Mouse (Mus musculus) MEL (cell line): ENCODE data around the gene Myog. TPM values are rescaled to one million over a fixed set of nuclear protein-coding genes. Genes with fewer than 3 reads are reported as not detected.

ENCODE experiments used
- DNase-seq: peaks from one replicate; pipeline ENCODE4 v3.0.0; 2011; ENCODE audit warnings: low read depth, low spot score
- H3K27ac ChIP-seq: 2 replicates; pipeline ENCODE4 v1.5.1; 2012; ENCODE audit warnings: low read depth, mild to moderate bottlenecking, control low read depth, low read length, moderate library complexity; ENCODE audit not compliant: control insufficient read depth
- H3K27me3 ChIP-seq, 2 experiments: fragments of 150-350 bp in 1 of 2; sonication (generic) in 1 of 2; 2 replicates each; pipeline ENCODE4 v1.6.1; 2012; ENCODE audit warnings: low read length in 2 of 2, mild to moderate bottlenecking in 2 of 2, improper control_type of control experiment in 1 of 2, moderate library complexity in 1 of 2; ENCODE audit not compliant: insufficient read depth in 2 of 2, control insufficient read depth in 1 of 2
- H3K36me3 ChIP-seq, 2 experiments: 2 replicates each; pipeline ENCODE4 v1.6.1; 2012 to 2014; ENCODE audit warnings: low read length in 2 of 2, improper control_type of control experiment in 1 of 2, inconsistent platforms in 1 of 2, mild to moderate bottlenecking in 1 of 2; ENCODE audit not compliant: insufficient read depth in 2 of 2, control insufficient read depth in 1 of 2
- H3K4me1 ChIP-seq, 2 experiments: fragments of 150-350 bp in 1 of 2; sonication (generic) in 1 of 2; 2 replicates each; pipeline ENCODE4 v1.6.1; 2012; ENCODE audit warnings: low read length in 2 of 2, improper control_type of control experiment in 1 of 2, mild to moderate bottlenecking in 1 of 2; ENCODE audit not compliant: insufficient read depth in 2 of 2, control insufficient read depth in 1 of 2
- H3K4me3 ChIP-seq, 2 experiments: fragments of 150-350 bp in 1 of 2; sonication (generic) in 1 of 2; 2 replicates each; pipeline ENCODE4 v1.5.1; 2012; ENCODE audit warnings: low read depth in 2 of 2, low read length in 2 of 2, mild to moderate bottlenecking in 2 of 2, moderate library complexity in 2 of 2, control low read depth in 1 of 2, improper control_type of control experiment in 1 of 2; ENCODE audit not compliant: control insufficient read depth in 1 of 2, insufficient read depth in 1 of 2
- H3K79me2 ChIP-seq: 2 replicates; pipeline ENCODE4 v1.6.1; 2012; ENCODE audit warnings: mild to moderate bottlenecking, low read length, moderate library complexity; ENCODE audit not compliant: control insufficient read depth, poor library complexity, insufficient read depth
- H3K9ac ChIP-seq: 2 replicates; pipeline ENCODE4 v1.6.1; 2012; ENCODE audit warnings: low read depth, mild to moderate bottlenecking, control low read depth, low read length, moderate library complexity; ENCODE audit not compliant: control insufficient read depth, poor library complexity, severe bottlenecking
- H3K9me3 ChIP-seq: fragments of 150-350 bp; sonication (generic); replicated peaks from 2 replicates; pipeline ENCODE4 v1.6.1; 2012; ENCODE audit warnings: mild to moderate bottlenecking, low read length, improper control_type of control experiment, moderate library complexity; ENCODE audit not compliant: insufficient read depth
- E2F4 ChIP-seq: IDR thresholded peaks from 2 replicates; pipeline ENCODE4 v1.6.1; 2011; ENCODE audit warnings: low read depth, low read length, improper control_type of control experiment, borderline replicate concordance
- ELF1 ChIP-seq: IDR thresholded peaks from 2 replicates; pipeline ENCODE4 v1.6.1; 2014; ENCODE audit warnings: low read depth, mild to moderate bottlenecking, inconsistent platforms, low read length, improper control_type of control experiment, moderate library complexity
- KAT2A ChIP-seq: conservative IDR thresholded peaks from 2 replicates; pipeline ENCODE4 v1.6.1; 2012; ENCODE audit warnings: low read depth, low read length, improper control_type of control experiment, inconsistent platforms
- MEF2A ChIP-seq: IDR thresholded peaks from 2 replicates; pipeline ENCODE4 v1.6.1; 2014; ENCODE audit warnings: low read depth, mild to moderate bottlenecking, inconsistent platforms, low read length, improper control_type of control experiment; ENCODE audit not compliant: poor library complexity, insufficient replicate concordance, severe bottlenecking; ENCODE audit errors: extremely low read depth
- MYC ChIP-seq: IDR thresholded peaks from 2 replicates; pipeline ENCODE4 v1.6.1; 2011; ENCODE audit warnings: low read depth, mild to moderate bottlenecking, low read length, improper control_type of control experiment, moderate library complexity
- NELFE ChIP-seq: IDR thresholded peaks from 2 replicates; pipeline ENCODE4 v1.6.1; 2011; ENCODE audit warnings: low read depth, low read length, improper control_type of control experiment
- NRF1 ChIP-seq: IDR thresholded peaks from 2 replicates; pipeline ENCODE4 v1.6.1; 2014; ENCODE audit warnings: low read depth, mild to moderate bottlenecking, inconsistent platforms, low read length, improper control_type of control experiment, moderate library complexity; ENCODE audit not compliant: poor library complexity, insufficient read depth, severe bottlenecking
- POLR2AphosphoS2 ChIP-seq: IDR thresholded peaks from 2 replicates; pipeline ENCODE4 v1.6.1; 2011; ENCODE audit warnings: low read length, improper control_type of control experiment
- SIN3A ChIP-seq: IDR thresholded peaks from 2 replicates; pipeline ENCODE4 v1.6.1; 2012; ENCODE audit warnings: low read length, improper control_type of control experiment, inconsistent platforms
- SMC3 ChIP-seq: IDR thresholded peaks from 2 replicates; pipeline ENCODE4 v1.6.1; 2011; ENCODE audit warnings: low read depth, low read length, improper control_type of control experiment
- TAL1 ChIP-seq: IDR thresholded peaks from 2 replicates; pipeline ENCODE4 v1.6.1; 2012; ENCODE audit warnings: mild to moderate bottlenecking, inconsistent platforms, low read length, moderate library complexity, mixed read lengths
- TBP ChIP-seq: IDR thresholded peaks from 2 replicates; pipeline ENCODE4 v1.8.0; 2011; ENCODE audit warnings: low read depth, low read length, improper control_type of control experiment
- UBTF ChIP-seq: IDR thresholded peaks from 2 replicates; pipeline ENCODE4 v1.6.1; 2012; ENCODE audit warnings: low read depth, mild to moderate bottlenecking, inconsistent platforms, low read length, improper control_type of control experiment, moderate library complexity, borderline replicate concordance; ENCODE audit not compliant: insufficient read depth
- USF1 ChIP-seq: IDR thresholded peaks from 2 replicates; pipeline ENCODE4 v1.6.1; 2014; ENCODE audit warnings: low read depth, mild to moderate bottlenecking, inconsistent platforms, low read length, improper control_type of control experiment, moderate library complexity
- USF2 ChIP-seq, 2 experiments: IDR thresholded peaks; 2 replicates each; pipeline ENCODE4 v1.6.1; 2011 to 2012; ENCODE audit warnings: improper control_type of control experiment in 2 of 2, low read length in 2 of 2, borderline replicate concordance in 1 of 2, inconsistent platforms in 1 of 2, low read depth in 1 of 2, mild to moderate bottlenecking in 1 of 2; ENCODE audit not compliant: insufficient read depth in 1 of 2
- ZMIZ1 ChIP-seq: IDR thresholded peaks from 2 replicates; pipeline ENCODE4 v1.6.1; 2012; ENCODE audit warnings: low read depth, mild to moderate bottlenecking, inconsistent platforms, low read length, improper control_type of control experiment, moderate library complexity
- polyA plus RNA-seq, 2 experiments: library from polyadenylated mRNA; stranded (reverse) in 1 of 2; unstranded in 1 of 2; fragments of >175 nt in 1 of 2; fragments of >200 nt in 1 of 2; gene quantifications; 2 replicates each; pipeline versions ENCODE4 v1.2.1 to v1.2.4; 2012; ENCODE audit warnings: low replicate concordance in 2 of 2, low read depth in 1 of 2; ENCODE audit not compliant: insufficient read length in 2 of 2, insufficient read depth in 1 of 2, missing spikeins in 1 of 2
- total RNA-seq: library from RNA; depleted of rRNA; stranded (reverse); fragments of 300-350 nt; gene quantifications from 2 replicates; pipeline ENCODE4 v1.2.3, GENCODE M21; 2012

Myog gene
- total and polyA plus RNA-seq, 3 experiments, result not detected

- H3K4me1 ChIP-seq, result no peaks in the 10 kb centered on the region
- DNase-seq, result no peak
- H3K9me3 ChIP-seq, result no peaks in the 10 kb centered on the region
- no peaks in the 10 kb centered on the region for H3K36me3 ChIP-seq
- TF ChIP-seq POLR2AphosphoS2 (no peak), USF1 (no peak), SIN3A (no peak), UBTF (no peak), USF2 (IDR thresholded peaks at IDR 0.05; ENCODE audit: borderline replicate concordance in 1 of 2, insufficient read depth in 1 of 2, low read depth in 1 of 2, low read length in 2 of 2) (no peak), ELF1 (no peak), E2F4 (no peak)
- no peak overlapping the region for H3K27ac ChIP-seq
- no peak overlapping the region for H3K4me3 ChIP-seq
- no peak overlapping the region for H3K9ac ChIP-seq
- H3K27me3 ChIP-seq, result peaks cover 0 to 4% of the 10 kb centered on the region in 2 experiments; a peak in 3 of 4 replicates
- H3K79me2 ChIP-seq, result no peaks in the 10 kb centered on the region
Observed at GRCm38 (mm10) chr1:134292601-134293000, 2.8 kb downstream of the Myog start.

DNA sequence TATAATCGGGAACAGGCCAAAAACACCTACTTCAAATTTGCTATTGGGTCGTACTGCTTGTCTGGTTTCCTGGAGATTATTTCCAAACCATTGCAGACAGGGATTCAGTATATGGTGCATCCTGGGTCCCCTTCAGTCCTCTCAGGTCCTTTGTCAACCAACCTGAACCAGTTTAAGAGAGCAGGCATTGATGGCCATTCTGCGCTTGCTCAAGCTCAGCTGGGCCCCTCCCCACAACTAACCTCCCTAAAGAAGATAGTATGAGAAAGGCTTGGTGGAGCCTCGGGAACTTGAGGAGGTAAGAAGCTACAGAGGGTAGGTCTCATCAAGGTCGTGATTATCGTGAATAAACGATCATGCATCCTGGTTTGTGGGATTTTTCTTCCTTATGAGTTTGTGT lies 3.5 kb downstream of the Myog start:
- Histone ChIP-seq H3K27ac (no peak overlapping the region), H3K79me2 (no peaks in the 10 kb centered on the region), H3K27me3 (peaks cover 0 to 4% of the 10 kb centered on the region in 2 experiments; a peak in 3 of 4 replicates), H3K4me3 (no peak overlapping the region), H3K4me1 (no peaks in the 10 kb centered on the region), H3K36me3 (no peaks in the 10 kb centered on the region), H3K9me3 (no peaks in the 10 kb centered on the region), H3K9ac (no peak overlapping the region)
- DNase-seq, result no peak
- TF ChIP-seq MEF2A, result no peak
- TF ChIP-seq ELF1, result no peak
- no peak for TF ChIP-seq TAL1
- no peak for TF ChIP-seq TBP
- TF ChIP-seq MYC, result no peak
- TF ChIP-seq KAT2A, result no peak

DNA sequence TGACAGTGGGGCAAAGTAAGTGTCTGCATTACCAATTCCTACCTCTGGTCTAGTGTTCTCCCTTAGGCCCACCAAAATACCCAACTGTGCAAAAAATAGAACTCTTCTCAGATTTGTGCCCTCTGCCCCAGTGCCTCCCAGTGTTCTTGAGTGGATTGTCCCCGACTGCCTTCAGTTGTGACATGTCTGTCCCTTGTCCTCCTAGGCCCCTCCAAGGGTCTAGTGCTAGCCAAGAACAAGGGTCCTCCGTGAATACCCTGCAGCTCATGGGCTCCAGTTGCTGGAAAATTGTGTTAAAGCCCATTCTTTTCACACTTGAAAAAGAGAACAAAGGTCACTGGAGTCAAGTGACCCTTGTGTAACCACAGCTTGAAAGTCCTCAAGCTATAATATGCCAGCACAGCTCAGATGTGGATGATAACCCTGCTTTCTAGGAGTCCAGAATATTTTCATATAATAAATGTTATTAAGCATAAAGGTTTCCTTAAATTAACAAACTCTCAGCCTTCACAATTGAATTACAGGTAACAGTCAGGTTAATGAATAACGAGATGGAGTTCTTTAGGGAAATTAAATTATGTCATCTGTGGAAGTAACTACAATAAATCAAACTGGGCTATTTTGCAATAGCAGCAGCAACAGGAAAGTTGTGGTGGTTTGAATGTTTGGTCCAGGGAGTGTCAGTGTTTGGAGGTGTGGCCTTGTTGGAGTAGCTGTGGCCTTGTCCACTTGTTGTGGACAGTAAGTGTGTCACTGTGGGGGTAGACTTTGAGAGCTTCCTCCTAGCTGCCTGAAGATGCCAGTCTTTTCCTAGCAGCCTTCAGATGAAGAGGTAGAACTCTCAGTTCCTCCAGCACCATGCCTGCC lies 4.2 kb downstream of the Myog start:
- H3K9ac ChIP-seq, result no peak overlapping the region

More for the DNA sequence above, 4.2 kb downstream of the Myog start:
- H3K27ac ChIP-seq, result no peak overlapping the region
- no peak for DNase-seq
- no peaks in the 10 kb centered on the region for H3K9me3 ChIP-seq
- TF ChIP-seq ZMIZ1 (no peak), MEF2A (no peak), TAL1 (no peak), SMC3 (no peak), NELFE (no peak), SIN3A (no peak), NRF1 (no peak), KAT2A (no peak), USF2 (IDR thresholded peaks at IDR 0.05; ENCODE audit: borderline replicate concordance in 1 of 2, insufficient read depth in 1 of 2, low read depth in 1 of 2, low read length in 2 of 2) (no peak)
- H3K79me2 ChIP-seq, result no peaks in the 10 kb centered on the region
- H3K36me3 ChIP-seq, result no peaks in the 10 kb centered on the region
- H3K4me3 ChIP-seq, result no peak overlapping the region
- H3K27me3 ChIP-seq, result peaks cover 0 to 4% of the 10 kb centered on the region in 2 experiments; a peak in 3 of 4 replicates
- H3K4me1 ChIP-seq, result no peaks in the 10 kb centered on the region
